Mouse (Mus musculus): ENCODE results near the gene Spata2l. TPM values are rescaled to one million over a fixed set of nuclear protein-coding genes. Genes with fewer than 3 reads are reported as not detected.
A peak's percentile ranks its signal among the peaks of the same experiment; 100 is the strongest.
"Not testable (repeated sequence)": the region's sequence is repeated elsewhere in the genome, so short reads cannot be mapped to it uniquely, and the experiment has no call there.

Spata2l gene
- 10 to 100 TPM; 85.7 to 94.3 TPM for total RNA-seq (2021)

- DNase-seq (ENCODE audit: extremely low spot score in 1 of 2, low spot score in 1 of 2), result peak; percentile 67 to 75
Observed at GRCm38 (mm10) chr8:123235520-123236497, at the start of gene Spata2l. Gene Spata2l, minus strand, starts transcription at chr8:123236233.

- DNase-seq (ENCODE audit: extremely low spot score in 1 of 2, low spot score in 1 of 2), result no peak
Observed at GRCm38 (mm10) chr8:123284493-123284892, 48.5 kb upstream of the Spata2l start.

GRCm38 (mm10) chr8:123283991-123284390, 48.0 kb upstream of the Spata2l start:
- DNase-seq (ENCODE audit: extremely low spot score in 1 of 2, low spot score in 1 of 2), result no peak

GRCm38 (mm10) chr8:123282994-123283393, 47.0 kb upstream of the Spata2l start:
- not testable (repeated sequence) for DNase-seq (ENCODE audit: extremely low spot score in 1 of 2, low spot score in 1 of 2)

GRCm38 (mm10) chr8:123280302-123281094, 44.5 kb upstream of the Spata2l start:
- DNase-seq (ENCODE audit: extremely low spot score in 1 of 2, low spot score in 1 of 2), result no peak

GRCm38 (mm10) chr8:123279828-123280227, 43.8 kb upstream of the Spata2l start:
- DNase-seq (ENCODE audit: extremely low spot score in 1 of 2, low spot score in 1 of 2), result no peak

- DNase-seq (ENCODE audit: extremely low spot score in 1 of 2, low spot score in 1 of 2), result no peak
Observed at GRCm38 (mm10) chr8:123278445-123278844, 42.4 kb upstream of the Spata2l start.

- DNase-seq (ENCODE audit: extremely low spot score in 1 of 2, low spot score in 1 of 2), result no peak
Observed at GRCm38 (mm10) chr8:123275096-123275495, 39.1 kb upstream of the Spata2l start.

- no peak for DNase-seq (ENCODE audit: extremely low spot score in 1 of 2, low spot score in 1 of 2)
Observed at GRCm38 (mm10) chr8:123274447-123274846, 38.4 kb upstream of the Spata2l start.

GRCm38 (mm10) chr8:123271901-123272300, 35.9 kb upstream of the Spata2l start:
- no peak for DNase-seq (ENCODE audit: extremely low spot score in 1 of 2, low spot score in 1 of 2)

GRCm38 (mm10) chr8:123271147-123271546, 35.1 kb upstream of the Spata2l start:
- no peak for DNase-seq (ENCODE audit: extremely low spot score in 1 of 2, low spot score in 1 of 2)

- DNase-seq (ENCODE audit: extremely low spot score in 1 of 2, low spot score in 1 of 2), result no peak
Observed at GRCm38 (mm10) chr8:123267926-123268656, 32.1 kb upstream of the Spata2l start.

GRCm38 (mm10) chr8:123257593-123257992, 21.6 kb upstream of the Spata2l start:
- not testable (repeated sequence) for DNase-seq (ENCODE audit: extremely low spot score in 1 of 2, low spot score in 1 of 2)

- DNase-seq (ENCODE audit: extremely low spot score in 1 of 2, low spot score in 1 of 2), result no peak
Observed at GRCm38 (mm10) chr8:123257114-123257513, 21.1 kb upstream of the Spata2l start.

GRCm38 (mm10) chr8:123255170-123255569, 19.1 kb upstream of the Spata2l start:
- DNase-seq (ENCODE audit: extremely low spot score in 1 of 2, low spot score in 1 of 2), result no peak

GRCm38 (mm10) chr8:123254099-123254885, 18.3 kb upstream of the Spata2l start, which contains the start of the genes Zfp276 and Vps9d1:
Gene Zfp276, plus strand, starts transcription at chr8:123254195.
Gene Vps9d1, minus strand, starts transcription at chr8:123254348.
- peak; percentile 79 for DNase-seq (ENCODE audit: extremely low spot score in 1 of 2, low spot score in 1 of 2)

- DNase-seq (ENCODE audit: extremely low spot score in 1 of 2, low spot score in 1 of 2), result no peak
Observed at GRCm38 (mm10) chr8:123253451-123254098, 17.5 kb upstream of the Spata2l start.

- DNase-seq (ENCODE audit: extremely low spot score in 1 of 2, low spot score in 1 of 2), result no peak
Observed at GRCm38 (mm10) chr8:123252925-123253324, 16.9 kb upstream of the Spata2l start.

- no peak for DNase-seq (ENCODE audit: extremely low spot score in 1 of 2, low spot score in 1 of 2)
Observed at GRCm38 (mm10) chr8:123250940-123251339, 14.9 kb upstream of the Spata2l start.

All from layer of hippocampus, postnatal 25 days (tissue).